Mouse (Mus musculus) megakaryocyte, embryonic 14.5 days (primary cell): Measurements from ENCODE around the gene Ano9. TPM values are rescaled to one million over a fixed set of nuclear protein-coding genes. Genes with fewer than 3 reads are reported as not detected.

ENCODE experiments used
- H3K27me3 ChIP-seq: replicated peaks from 2 replicates; pipeline ENCODE3; 2012; ENCODE audit warnings: inconsistent platforms
- H3K36me3 ChIP-seq: replicated peaks from 2 replicates; pipeline ENCODE3; 2012; ENCODE audit warnings: low read length, inconsistent platforms, mixed read lengths
- H3K4me1 ChIP-seq: 2 replicates; pipeline ENCODE4 v1.6.1; 2012; ENCODE audit warnings: inconsistent platforms
- H3K4me3 ChIP-seq: replicated peaks from 2 replicates; pipeline ENCODE3; 2012; ENCODE audit warnings: moderate library complexity, mild to moderate bottlenecking, inconsistent platforms
- H3K9me3 ChIP-seq: 2 replicates; pipeline ENCODE4 v1.6.1; 2012; ENCODE audit warnings: inconsistent platforms
- FLI1 ChIP-seq: IDR thresholded peaks from 2 replicates; pipeline ENCODE4 v1.6.1; 2012; ENCODE audit warnings: low read length, inconsistent platforms, mixed read lengths
- GATA1 ChIP-seq: IDR thresholded peaks from 3 replicates; pipeline ENCODE4 v1.6.1; 2012; ENCODE audit warnings: mixed read lengths, low read length, inconsistent platforms, borderline replicate concordance
- polyA plus RNA-seq: library from polyadenylated mRNA; stranded (reverse); fragments of >175 nt; gene quantifications from 2 replicates; pipeline ENCODE4 v1.2.3, GENCODE M21; 2012; ENCODE audit warnings: low replicate concordance; ENCODE audit not compliant: insufficient read depth

Ano9 gene
- polyA plus RNA-seq, 1 experiment, result not detected

DNA sequence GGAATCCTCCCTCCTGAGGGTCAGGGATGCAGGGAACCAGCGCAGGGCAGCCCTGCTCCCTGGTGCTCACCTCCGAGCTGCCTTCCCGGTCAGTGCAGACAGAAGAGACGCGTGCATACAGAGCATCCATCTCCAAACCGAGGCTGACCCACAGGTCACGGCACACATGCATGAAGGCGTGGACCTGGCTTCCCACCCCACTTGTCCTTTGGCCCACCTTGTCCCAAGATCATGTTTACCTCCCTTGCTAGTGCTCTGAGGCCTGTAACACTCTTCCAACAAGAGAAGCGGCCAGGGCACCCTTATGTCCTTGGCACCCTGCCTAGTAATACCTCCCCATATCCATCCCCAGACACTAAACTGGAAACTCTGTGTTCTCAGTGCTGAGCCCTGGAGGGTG lies 1.7 kb downstream of the Ano9 start:
- TF ChIP-seq FLI1, result no peak
- TF ChIP-seq GATA1, result no peak
- Histone ChIP-seq H3K4me1 (peaks cover 39% of the 10 kb centered on the region), H3K36me3 (no peaks in the 10 kb centered on the region), H3K27me3 (peaks cover 19% of the 10 kb centered on the region), H3K9me3 (no peaks in the 10 kb centered on the region), H3K4me3 (no peak overlapping the region)

DNA sequence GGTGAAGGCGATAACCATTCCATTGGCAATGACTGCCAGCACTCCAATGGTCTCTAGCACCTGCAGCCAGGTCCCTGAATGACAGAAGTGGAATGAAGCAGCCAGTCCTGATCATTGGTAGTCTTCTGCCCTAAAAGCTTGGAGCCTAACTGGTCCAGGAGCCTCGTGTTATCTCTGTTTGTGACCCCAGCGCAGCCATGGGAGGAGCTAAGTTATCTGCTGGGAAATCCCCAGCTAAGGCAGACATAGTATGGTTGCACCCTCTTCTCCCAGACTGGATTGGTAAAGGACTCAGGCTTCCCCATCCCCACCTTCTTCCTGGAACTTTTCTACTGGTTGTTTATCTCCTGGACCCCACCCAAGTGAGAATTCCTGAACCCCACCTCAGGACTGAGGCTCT lies 14.4 kb downstream of the Ano9 start:
- Histone ChIP-seq H3K4me3 (no peak overlapping the region), H3K4me1 (peaks cover 12% of the 10 kb centered on the region), H3K27me3 (peaks cover 20% of the 10 kb centered on the region), H3K9me3 (peaks cover 15% of the 10 kb centered on the region), H3K36me3 (no peaks in the 10 kb centered on the region)
- TF ChIP-seq GATA1 (no peak), FLI1 (no peak)

DNA sequence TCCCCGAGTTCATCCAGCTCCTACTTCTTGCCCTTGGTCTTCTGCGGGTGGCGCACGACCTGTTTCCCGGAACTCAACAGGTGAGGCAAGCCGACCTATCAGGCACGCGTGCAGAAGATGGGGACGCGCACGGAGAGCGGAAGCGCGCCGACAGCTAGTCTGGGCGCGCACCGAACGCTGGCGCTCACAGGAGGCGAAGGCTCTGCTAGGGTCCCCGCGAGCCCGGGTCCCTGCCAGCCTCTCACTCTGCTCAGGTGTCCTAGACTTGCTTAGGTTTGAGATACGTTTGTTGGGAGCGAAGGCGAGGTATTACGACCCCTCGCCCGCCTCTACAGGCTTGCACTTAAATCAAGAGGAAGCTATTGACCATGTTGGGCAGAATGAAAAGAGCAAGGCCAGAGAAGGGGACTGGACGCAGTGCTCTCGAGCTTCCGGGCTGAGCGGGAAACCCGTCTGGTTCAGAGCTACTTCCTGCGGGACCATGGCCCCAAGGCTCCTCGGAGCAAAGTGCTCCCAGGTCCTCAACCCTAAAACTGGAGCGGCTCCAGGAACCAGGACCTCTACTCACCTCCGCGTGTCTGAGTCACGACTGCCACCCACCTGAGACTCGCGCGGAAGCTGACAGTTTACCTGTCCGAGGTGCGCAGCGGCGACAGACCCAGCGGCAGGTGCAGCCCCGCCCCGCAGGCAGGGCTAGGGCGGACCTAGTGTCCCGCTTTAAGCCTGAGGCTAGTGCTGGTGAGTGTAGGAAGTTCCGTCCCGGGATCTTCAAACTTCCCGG lies 17.5 kb downstream of the Ano9 start, which contains the start of gene Sigirr:
Gene Sigirr, minus strand, starts transcription at position 662 of the 781 bp plus-strand sequence.
- TF ChIP-seq GATA1 (no peak), FLI1 (no peak)
- Histone ChIP-seq H3K4me1 (peaks cover 40% of the 10 kb centered on the region), H3K4me3 (no peak within 1 kb of the TSS)

DNA sequence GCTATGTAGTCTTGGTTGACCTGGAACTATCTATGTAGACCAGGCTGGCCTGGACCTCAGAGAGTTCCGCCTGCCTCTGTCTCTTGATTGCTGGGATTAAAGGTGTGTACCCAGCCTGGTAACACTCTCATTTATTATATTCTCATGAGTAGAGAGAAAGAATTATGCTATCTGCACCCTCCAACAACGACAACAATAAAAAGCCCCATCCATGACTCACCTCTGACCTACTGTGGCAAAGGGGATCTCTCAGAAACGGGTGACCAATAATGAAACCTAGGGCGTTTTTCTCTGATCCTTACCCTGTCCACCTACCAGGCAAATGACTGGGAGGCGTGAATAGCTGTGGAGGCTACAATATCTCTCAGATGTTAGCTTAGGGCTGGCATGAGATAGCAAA lies 20.4 kb downstream of the Ano9 start:
- no peaks in the 10 kb centered on the region for H3K9me3 ChIP-seq
- H3K4me3 ChIP-seq, result peak overlapping the region; percentile 95
- peaks cover 33% of the 10 kb centered on the region for H3K36me3 ChIP-seq
- H3K4me1 ChIP-seq, result peaks cover 58% of the 10 kb centered on the region
- peaks cover 5% of the 10 kb centered on the region for H3K27me3 ChIP-seq
- TF ChIP-seq FLI1, result no peak
- no peak for TF ChIP-seq GATA1

More for the DNA sequence above, 17.5 kb downstream of the Ano9 start, which contains the start of gene Sigirr:
- Histone ChIP-seq H3K9me3 (peaks cover 8% of the 10 kb centered on the region), H3K36me3 (peaks cover 4% of the 10 kb centered on the region), H3K27me3 (peaks cover 7% of the 10 kb centered on the region)

DNA sequence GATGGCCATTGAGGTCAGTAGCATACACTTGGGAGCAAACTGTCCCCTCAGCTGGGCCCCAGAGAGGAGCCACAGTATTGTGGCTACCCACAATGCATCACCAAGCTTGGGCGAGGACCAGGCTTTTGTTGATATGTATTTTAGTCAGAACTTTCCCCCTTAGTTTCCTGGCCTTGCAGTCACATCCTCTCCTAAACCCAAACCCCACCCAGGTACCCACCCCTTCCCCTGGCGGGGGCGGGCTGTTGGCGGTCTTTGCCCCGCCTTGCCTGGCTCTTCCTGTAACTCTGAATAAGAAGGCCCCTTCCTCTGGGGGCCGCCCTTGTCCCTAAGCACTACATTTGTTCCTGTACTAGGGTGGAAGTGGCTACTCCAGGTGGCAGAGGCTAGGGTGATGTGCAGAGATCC lies 21.0 kb downstream of the Ano9 start:
- peak overlapping the region; percentile 95 for H3K4me3 ChIP-seq
- H3K4me1 ChIP-seq, result peaks cover 63% of the 10 kb centered on the region
- H3K9me3 ChIP-seq, result no peaks in the 10 kb centered on the region
- H3K27me3 ChIP-seq, result peaks cover 2% of the 10 kb centered on the region
- peaks cover 38% of the 10 kb centered on the region for H3K36me3 ChIP-seq
- TF ChIP-seq FLI1 (no peak), GATA1 (no peak)

DNA sequence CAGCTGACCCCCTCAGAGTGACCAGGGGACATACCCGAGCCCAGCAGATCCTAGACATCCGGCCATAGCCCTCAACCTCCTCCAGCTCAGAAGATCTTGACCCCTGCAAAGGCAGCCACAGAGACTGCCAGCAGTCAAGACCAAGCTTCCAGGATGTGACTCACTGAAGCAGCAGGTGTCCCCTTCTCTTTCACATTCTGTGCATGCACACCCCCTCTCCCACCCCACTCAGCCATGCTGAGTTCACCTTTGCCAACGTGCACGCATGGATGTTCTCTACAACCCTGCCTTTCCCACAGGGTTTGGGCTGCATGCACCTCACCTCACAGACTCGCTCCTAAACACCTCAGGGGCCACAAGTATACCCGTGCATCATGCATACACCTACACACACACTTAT lies 21.6 kb downstream of the Ano9 start:
- H3K9me3 ChIP-seq, result no peaks in the 10 kb centered on the region
- peak overlapping the region; percentile 95 for H3K4me3 ChIP-seq
- peaks cover 2% of the 10 kb centered on the region for H3K27me3 ChIP-seq
- TF ChIP-seq FLI1 (no peak), GATA1 (no peak)
- H3K36me3 ChIP-seq, result peaks cover 45% of the 10 kb centered on the region
- H3K4me1 ChIP-seq, result peaks cover 69% of the 10 kb centered on the region

DNA sequence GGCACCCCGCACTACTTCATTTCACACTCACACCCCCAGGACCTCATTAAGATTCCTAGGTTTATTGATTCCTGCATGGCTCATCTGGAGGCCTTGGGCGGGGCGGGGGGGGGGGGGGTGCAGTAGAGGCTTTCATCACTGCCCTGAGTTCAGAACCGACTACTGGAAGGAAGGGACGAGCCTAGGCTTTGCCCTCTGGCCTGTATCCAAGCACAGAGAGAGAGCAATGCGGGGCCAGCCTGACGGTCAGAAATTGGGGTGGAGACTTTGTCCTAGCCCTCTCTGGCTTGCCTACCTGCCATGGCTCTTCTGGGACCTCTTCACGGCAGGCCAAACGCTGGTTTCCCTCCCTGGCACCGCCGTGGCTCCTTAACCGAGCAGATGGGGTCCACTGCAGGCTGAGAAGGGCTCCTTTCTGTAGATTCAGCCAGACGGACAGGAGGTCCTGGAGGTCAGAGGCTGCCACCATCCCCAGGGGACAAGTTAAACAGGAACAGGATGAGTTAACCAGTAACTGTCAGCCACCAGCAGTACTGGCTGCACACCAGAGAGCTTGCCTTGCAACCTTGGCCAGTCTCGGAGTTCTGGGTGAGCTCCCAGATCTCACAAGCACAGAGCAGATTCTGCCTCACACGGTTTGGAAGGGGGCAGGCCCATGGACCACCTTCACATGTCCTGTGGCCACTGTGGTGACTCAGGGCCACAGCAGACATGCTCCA lies 23.0 kb downstream of the Ano9 start:
- H3K27me3 ChIP-seq, result no peaks in the 10 kb centered on the region
- TF ChIP-seq GATA1, result no peak
- peaks cover 81% of the 10 kb centered on the region for H3K4me1 ChIP-seq
- peaks cover 58% of the 10 kb centered on the region for H3K36me3 ChIP-seq
- H3K4me3 ChIP-seq, result peak overlapping the region; percentile 95
- no peaks in the 10 kb centered on the region for H3K9me3 ChIP-seq

DNA sequence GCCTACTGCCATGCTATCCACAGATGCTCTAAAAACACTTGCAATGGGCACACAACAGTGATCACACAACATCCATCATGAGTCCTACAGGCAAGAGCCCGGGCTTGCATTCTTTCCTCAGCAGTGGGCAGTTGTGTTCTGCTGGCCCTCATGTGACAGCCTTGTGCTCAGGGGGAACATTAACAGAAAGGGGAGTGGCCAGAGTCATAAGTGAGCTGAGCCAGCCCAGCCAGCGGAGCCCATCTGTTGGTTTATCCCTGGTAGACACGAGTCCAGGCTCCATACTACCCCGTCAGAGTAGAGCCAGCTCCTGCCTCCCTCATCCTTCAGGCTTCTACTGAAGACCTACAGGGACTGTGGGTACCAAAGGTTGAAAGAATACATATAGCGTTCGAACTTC lies 23.7 kb downstream of the Ano9 start:
- Histone ChIP-seq H3K36me3 (peaks cover 65% of the 10 kb centered on the region), H3K27me3 (no peaks in the 10 kb centered on the region), H3K9me3 (no peaks in the 10 kb centered on the region), H3K4me3 (no peak overlapping the region), H3K4me1 (peaks cover 86% of the 10 kb centered on the region)
- TF ChIP-seq GATA1 (no peak), FLI1 (no peak)

DNA sequence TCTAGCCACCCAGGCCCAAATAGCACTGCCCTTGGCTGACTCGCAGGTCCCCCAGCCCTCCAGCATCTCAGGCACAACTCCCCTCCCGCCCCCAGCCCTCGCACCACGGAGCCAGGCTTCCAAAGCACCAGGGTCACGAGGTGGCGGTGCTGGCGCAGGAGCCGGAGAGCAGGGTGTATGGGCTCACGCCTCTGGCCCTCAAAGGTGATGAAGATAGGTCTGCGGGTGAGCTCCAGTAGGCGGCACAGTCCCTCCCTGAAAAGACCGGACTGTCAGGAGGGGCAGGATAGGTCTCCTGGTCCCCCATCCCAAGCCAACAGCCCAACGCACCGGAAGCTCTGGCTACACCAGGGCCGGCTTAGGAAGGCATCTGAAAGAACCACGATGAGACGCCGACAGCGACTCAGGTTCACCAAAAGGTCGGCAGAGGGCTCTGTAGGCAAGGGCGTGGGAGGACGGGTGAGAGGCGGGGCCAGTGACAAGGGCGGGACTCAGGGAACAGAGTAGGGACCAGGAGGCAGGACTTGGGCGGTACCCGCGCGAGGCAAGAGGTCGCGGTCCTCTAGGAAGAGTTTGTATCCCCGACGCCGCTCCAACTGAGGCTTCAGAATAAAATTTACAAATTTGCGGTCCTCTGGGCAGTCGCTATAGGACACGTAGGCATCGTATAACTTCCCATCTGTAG lies 25.4 kb downstream of the Ano9 start:
- TF ChIP-seq FLI1 (no peak), GATA1 (no peak)
- peaks cover 74% of the 10 kb centered on the region for H3K36me3 ChIP-seq
- no peaks in the 10 kb centered on the region for H3K27me3 ChIP-seq
- H3K4me1 ChIP-seq, result peaks cover 96% of the 10 kb centered on the region
- peak overlapping the region; percentile 84 for H3K4me3 ChIP-seq
- H3K9me3 ChIP-seq, result no peaks in the 10 kb centered on the region
